Mouse (Mus musculus): ENCODE results near the gene Klf7. TPM values are rescaled to one million over a fixed set of nuclear protein-coding genes. Genes with fewer than 3 reads are reported as not detected.

Klf7 gene
- polyA plus RNA-seq, 1 experiment from 2014 or later: 17.9 TPM

GRCm38 (mm10) chr1:64040061-64040686 lies 81.9 kb downstream of the Klf7 start:
- no peaks in the 10 kb centered on the region for H3K9me3 ChIP-seq (replicated peaks; ENCODE audit: low read length)
- H3K36me3 ChIP-seq (ENCODE audit: insufficient read depth, low read length): peaks cover 5% of the 10 kb centered on the region; the same call in 1 of the 2 replicates
- H3K27me3 ChIP-seq (ENCODE audit: insufficient read depth, low read length): no peaks in the 10 kb centered on the region
- no peak for TF ChIP-seq CTCF (IDR thresholded peaks at IDR 0.05; ENCODE audit: low read depth)
- 75% methylated on average over 10 of the region's 10 CpGs for WGBS
- H3K27ac ChIP-seq: no peak overlapping the region
- H3K4me2 ChIP-seq (ENCODE audit: low read length): no peak overlapping the region
- ATAC-seq (replicated peaks; ENCODE audit: low FRiP score, low read depth): no peak
- peaks cover 6% of the 10 kb centered on the region; the same call in 1 of the 2 replicates for H3K4me1 ChIP-seq (replicated peaks; ENCODE audit: insufficient read depth, low read length)
- no peak overlapping the region for H3K9ac ChIP-seq (ENCODE audit: low read depth, low read length)
- no peak overlapping the region for H3K4me3 ChIP-seq (replicated peaks; ENCODE audit: low read depth, low read length)
- DNase-seq (ENCODE audit: low spot score): no peak

GRCm38 (mm10) chr1:64038343-64038742 lies 83.7 kb downstream of the Klf7 start:
- H3K9me3 ChIP-seq (replicated peaks; ENCODE audit: low read length): no peaks in the 10 kb centered on the region
- H3K4me1 ChIP-seq (replicated peaks; ENCODE audit: insufficient read depth, low read length): peaks cover 6% of the 10 kb centered on the region; the same call in 1 of the 2 replicates
- no peak overlapping the region for H3K27ac ChIP-seq
- ATAC-seq (replicated peaks; ENCODE audit: low FRiP score, low read depth): no peak
- no peak overlapping the region for H3K4me3 ChIP-seq (replicated peaks; ENCODE audit: low read depth, low read length)
- DNase-seq (ENCODE audit: low spot score): no peak
- H3K27me3 ChIP-seq (ENCODE audit: insufficient read depth, low read length): no peaks in the 10 kb centered on the region
- H3K4me2 ChIP-seq (ENCODE audit: low read length): no peak overlapping the region
- H3K36me3 ChIP-seq (ENCODE audit: insufficient read depth, low read length): peaks cover 5% of the 10 kb centered on the region
- WGBS: 69% methylated on average over 5 of the region's 5 CpGs
- no peak for TF ChIP-seq CTCF (IDR thresholded peaks at IDR 0.05; ENCODE audit: low read depth)
- no peak overlapping the region for H3K9ac ChIP-seq (ENCODE audit: low read depth, low read length)

- Histone ChIP-seq H3K9ac (ENCODE audit: low read depth, low read length) (no peak overlapping the region), H3K36me3 (ENCODE audit: insufficient read depth, low read length) (peaks cover 5% of the 10 kb centered on the region), H3K4me1 (replicated peaks; ENCODE audit: insufficient read depth, low read length) (peaks cover 6% of the 10 kb centered on the region; the same call in 1 of the 2 replicates), H3K27me3 (ENCODE audit: insufficient read depth, low read length) (no peaks in the 10 kb centered on the region), H3K27ac (no peak overlapping the region), H3K9me3 (replicated peaks; ENCODE audit: low read length) (no peaks in the 10 kb centered on the region), H3K4me2 (ENCODE audit: low read length) (no peak overlapping the region), H3K4me3 (replicated peaks; ENCODE audit: low read depth, low read length) (no peak overlapping the region)
- ATAC-seq (replicated peaks; ENCODE audit: low FRiP score, low read depth): no peak
- no peak for DNase-seq (ENCODE audit: low spot score)
- WGBS: 86% methylated on average over 6 of the region's 6 CpGs
- TF ChIP-seq CTCF (IDR thresholded peaks at IDR 0.05; ENCODE audit: low read depth): no peak
These were observed 84.3 kb downstream of the Klf7 start for GRCm38 (mm10) chr1:64037800-64038199.

GRCm38 (mm10) chr1:64036881-64037452 lies 85.1 kb downstream of the Klf7 start:
- TF ChIP-seq CTCF (IDR thresholded peaks at IDR 0.05; ENCODE audit: low read depth): no peak
- Histone ChIP-seq H3K4me2 (ENCODE audit: low read length) (no peak overlapping the region), H3K36me3 (ENCODE audit: insufficient read depth, low read length) (peaks cover 5% of the 10 kb centered on the region), H3K9me3 (replicated peaks; ENCODE audit: low read length) (no peaks in the 10 kb centered on the region), H3K4me1 (replicated peaks; ENCODE audit: insufficient read depth, low read length) (peaks cover 6% of the 10 kb centered on the region; the same call in 1 of the 2 replicates), H3K27me3 (ENCODE audit: insufficient read depth, low read length) (no peaks in the 10 kb centered on the region), H3K27ac (0 out of 2 replicates have a peak overlapping the region, but pooled peaks have one; percentile 26), H3K9ac (ENCODE audit: low read depth, low read length) (no peak overlapping the region), H3K4me3 (replicated peaks; ENCODE audit: low read depth, low read length) (no peak overlapping the region)
- WGBS: 72% methylated on average over 7 of the region's 7 CpGs
- DNase-seq (ENCODE audit: low spot score) (peak; percentile 39), ATAC-seq (replicated peaks; ENCODE audit: low FRiP score, low read depth) (peak; percentile 74; the same call in 1 of the 2 replicates)

- Histone ChIP-seq H3K27ac (0 out of 2 replicates have a peak overlapping the region, but pooled peaks have one; percentile 26), H3K9ac (ENCODE audit: low read depth, low read length) (no peak overlapping the region), H3K4me3 (replicated peaks; ENCODE audit: low read depth, low read length) (no peak overlapping the region), H3K4me1 (replicated peaks; ENCODE audit: insufficient read depth, low read length) (0 out of 2 replicates have a peak, but pooled peaks cover 6% of the 10 kb centered on the region), H3K27me3 (ENCODE audit: insufficient read depth, low read length) (no peaks in the 10 kb centered on the region), H3K9me3 (replicated peaks; ENCODE audit: low read length) (no peaks in the 10 kb centered on the region), H3K36me3 (ENCODE audit: insufficient read depth, low read length) (peaks cover 5% of the 10 kb centered on the region), H3K4me2 (ENCODE audit: low read length) (no peak overlapping the region)
- no peak for ATAC-seq (replicated peaks; ENCODE audit: low FRiP score, low read depth)
- no peak for TF ChIP-seq CTCF (IDR thresholded peaks at IDR 0.05; ENCODE audit: low read depth)
- 48% methylated on average over 7 of the region's 7 CpGs for WGBS
- peak; percentile 19 for DNase-seq (ENCODE audit: low spot score)
These were observed 86.3 kb downstream of the Klf7 start for GRCm38 (mm10) chr1:64035804-64036203.

GRCm38 (mm10) chr1:64035087-64035791 lies 86.8 kb downstream of the Klf7 start:
- no peaks in the 10 kb centered on the region; the same call in none of the 2 replicates for H3K36me3 ChIP-seq (ENCODE audit: insufficient read depth, low read length)
- no peak overlapping the region for H3K4me3 ChIP-seq (replicated peaks; ENCODE audit: low read depth, low read length)
- H3K27me3 ChIP-seq (ENCODE audit: insufficient read depth, low read length): no peaks in the 10 kb centered on the region
- H3K4me1 ChIP-seq (replicated peaks; ENCODE audit: insufficient read depth, low read length): 0 out of 2 replicates have a peak, but pooled peaks cover 6% of the 10 kb centered on the region
- H3K9me3 ChIP-seq (replicated peaks; ENCODE audit: low read length): no peaks in the 10 kb centered on the region
- no peak for TF ChIP-seq CTCF (IDR thresholded peaks at IDR 0.05; ENCODE audit: low read depth)
- WGBS: 68% methylated on average over 15 of the region's 15 CpGs
- H3K9ac ChIP-seq (ENCODE audit: low read depth, low read length): no peak overlapping the region
- peak; percentile 39 for DNase-seq (ENCODE audit: low spot score)
- H3K27ac ChIP-seq: no peak overlapping the region
- no peak overlapping the region for H3K4me2 ChIP-seq (ENCODE audit: low read length)
- no peak for ATAC-seq (replicated peaks; ENCODE audit: low FRiP score, low read depth)

Measured in kidney, postnatal 0 days (tissue).